Mouse (Mus musculus): ENCODE results near the gene Ube2t. TPM values are rescaled to one million over a fixed set of nuclear protein-coding genes. Genes with fewer than 3 reads are reported as not detected.

The Ube2t gene
- total RNA-seq, 1 experiment from 2014 or later = 4.1 TPM

- no peak for ATAC-seq (ENCODE audit: extremely low read depth, insufficient number of reproducible peaks, low FRiP score, poor library complexity, severe bottlenecking)
These were observed 58.6 kb downstream of the Ube2t start for GRCm38 (mm10) chr1:135020970-135021369.

- ATAC-seq (ENCODE audit: extremely low read depth, insufficient number of reproducible peaks, low FRiP score, poor library complexity, severe bottlenecking) = no peak
These were observed 59.6 kb downstream of the Ube2t start for GRCm38 (mm10) chr1:135021936-135022335.

GRCm38 (mm10) chr1:135023583-135023982, 61.2 kb downstream of the Ube2t start:
- ATAC-seq (ENCODE audit: extremely low read depth, insufficient number of reproducible peaks, low FRiP score, poor library complexity, severe bottlenecking) = no peak

Other genes starting within 250 kb of the Ube2t start
- gene Ppp1r12b, start 6.6 kb upstream of the Ube2t start, total RNA-seq (2017) = 12.9 and 14.2 TPM in 2 replicates
- not detected in 2 replicates for gene Lgr6, start 142.7 kb downstream of the Ube2t start, total RNA-seq (2017)
- 20.7 and 23.2 TPM in 2 replicates for gene Ptpn7, start 170.1 kb downstream of the Ube2t start, total RNA-seq (2017)
- 94.3 and 106 TPM in 2 replicates for gene Arl8a, start 184.3 kb downstream of the Ube2t start, total RNA-seq (2017)
- 0.12 TPM in 1 of 2 replicates, not detected in the other for gene Gpr37l1, start 205.1 kb downstream of the Ube2t start, total RNA-seq (2017)